Mouse (Mus musculus) testis, adult 2 months (tissue): Measurements from ENCODE around the gene Cib3.

Source experiments
- CTCF ChIP-seq: fragments of 200-500 bp; IDR thresholded peaks from 2 replicates; pipeline ENCODE4 v1.5.1; 2012; ENCODE audit warnings: low read depth, mild to moderate bottlenecking, inconsistent platforms, low read length, moderate library complexity; ENCODE audit not compliant: control insufficient read depth, insufficient read depth, insufficient replicate concordance
- POLR2A ChIP-seq: fragments of 200-500 bp; IDR thresholded peaks from 2 replicates; pipeline ENCODE4 v1.6.1; 2012; ENCODE audit warnings: low read depth, mild to moderate bottlenecking, inconsistent platforms, low read length, moderate library complexity; ENCODE audit not compliant: control insufficient read depth

- no peak for TF ChIP-seq CTCF
- no peak for TF ChIP-seq POLR2A
Measured at GRCm38 (mm10) chr8:72210710-72211109, 1.9 kb downstream of the Cib3 start.
